Mouse (Mus musculus): Measurements from ENCODE around the gene Armc10. TPM values are rescaled to one million over a fixed set of nuclear protein-coding genes. Genes with fewer than 3 reads are reported as not detected.
"Not testable (repeated sequence)": the region's sequence is repeated elsewhere in the genome, so short reads cannot be mapped to it uniquely, and the experiment has no call there.

Gene Armc10
- polyA plus RNA-seq, 1 experiment: 40.4 TPM

GRCm38 (mm10) chr5:21700934-21701333, 55.3 kb downstream of the Armc10 start:
- Histone ChIP-seq H3K4me1 (ENCODE audit: control insufficient read depth, insufficient read depth, low read length) (no peaks in the 10 kb centered on the region), H3K27ac (ENCODE audit: insufficient read depth, low read length) (no peak overlapping the region), H3K4me3 (ENCODE audit: insufficient read depth, low read length) (peak overlapping the region; percentile 80)
- TF ChIP-seq POLR2A (IDR thresholded peaks at IDR 0.05; ENCODE audit: low read depth, low read length): no peak; the same call in 1 of the 2 replicates

DNA sequence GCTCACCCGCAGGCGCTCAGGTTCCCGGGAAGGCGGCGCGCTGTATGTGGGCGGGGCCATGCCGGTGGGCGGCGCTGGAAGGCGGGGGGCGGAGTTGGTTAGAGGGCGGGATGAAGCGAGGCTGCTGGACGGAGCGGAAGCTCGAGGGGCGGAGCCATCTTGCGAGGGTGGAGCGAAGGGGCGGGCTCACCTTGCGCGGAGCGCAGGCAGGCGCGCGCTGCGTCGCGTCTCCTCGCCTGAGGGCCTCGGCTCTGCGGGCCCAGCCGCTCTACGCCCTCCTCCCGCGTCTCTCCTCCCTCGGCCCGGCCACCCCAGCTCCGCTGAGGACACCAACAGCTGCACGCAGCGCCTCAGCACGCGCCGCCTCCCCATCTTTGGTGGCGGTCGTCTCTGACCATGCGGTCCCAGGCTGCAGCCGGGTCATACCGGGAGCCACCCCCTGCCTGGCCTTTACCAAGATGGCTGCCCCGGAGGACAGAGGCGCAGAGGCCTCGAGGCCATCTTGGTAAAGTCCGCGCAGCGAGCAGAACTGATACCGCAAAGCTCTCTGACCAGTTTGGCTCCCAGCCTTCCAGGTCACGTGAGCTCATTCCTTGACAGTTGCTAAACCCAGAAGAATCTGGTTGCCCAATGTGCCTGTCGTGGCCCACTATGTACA, 55.9 kb downstream of the Armc10 start, which contains the start of gene Napepld:
Gene Napepld, minus strand, starts transcription at position 46 of the 658 bp plus-strand sequence.
- Histone ChIP-seq H3K4me1 (ENCODE audit: control insufficient read depth, insufficient read depth, low read length) (no peaks in the 10 kb centered on the region), H3K4me3 (ENCODE audit: insufficient read depth, low read length) (peak within 1 kb of the TSS; percentile 80), H3K27ac (ENCODE audit: insufficient read depth, low read length) (peak within 1 kb of the TSS; percentile 98)
- TF ChIP-seq CTCF (IDR thresholded peaks at IDR 0.05; ENCODE audit: borderline replicate concordance, insufficient read depth, low read length) (no peak), POLR2A (IDR thresholded peaks at IDR 0.05; ENCODE audit: low read depth, low read length) (peak; percentile 96)

DNA sequence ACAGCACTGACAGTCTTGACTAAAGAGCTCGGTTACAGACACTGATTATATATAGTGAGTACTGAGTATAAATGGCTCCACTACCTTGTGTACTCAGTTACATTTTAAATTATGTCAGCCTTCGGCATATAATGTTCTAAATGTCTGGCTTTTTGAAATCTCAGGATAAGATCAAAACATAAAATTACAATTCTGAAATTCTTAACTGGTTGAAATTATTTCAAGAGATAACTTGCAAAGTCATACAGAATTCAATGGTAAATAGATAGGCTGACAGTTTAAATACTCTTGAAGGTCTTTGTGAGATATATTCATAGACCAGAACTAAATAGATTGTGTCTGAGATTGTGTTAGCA, 56.4 kb downstream of the Armc10 start:
- Histone ChIP-seq H3K27ac (ENCODE audit: insufficient read depth, low read length) (peak overlapping the region; percentile 98), H3K4me3 (ENCODE audit: insufficient read depth, low read length) (peak overlapping the region; percentile 61; the same call in 1 of the 2 replicates), H3K4me1 (ENCODE audit: control insufficient read depth, insufficient read depth, low read length) (no peaks in the 10 kb centered on the region)
- TF ChIP-seq CTCF (IDR thresholded peaks at IDR 0.05; ENCODE audit: borderline replicate concordance, insufficient read depth, low read length) (no peak), POLR2A (IDR thresholded peaks at IDR 0.05; ENCODE audit: low read depth, low read length) (no peak)

DNA sequence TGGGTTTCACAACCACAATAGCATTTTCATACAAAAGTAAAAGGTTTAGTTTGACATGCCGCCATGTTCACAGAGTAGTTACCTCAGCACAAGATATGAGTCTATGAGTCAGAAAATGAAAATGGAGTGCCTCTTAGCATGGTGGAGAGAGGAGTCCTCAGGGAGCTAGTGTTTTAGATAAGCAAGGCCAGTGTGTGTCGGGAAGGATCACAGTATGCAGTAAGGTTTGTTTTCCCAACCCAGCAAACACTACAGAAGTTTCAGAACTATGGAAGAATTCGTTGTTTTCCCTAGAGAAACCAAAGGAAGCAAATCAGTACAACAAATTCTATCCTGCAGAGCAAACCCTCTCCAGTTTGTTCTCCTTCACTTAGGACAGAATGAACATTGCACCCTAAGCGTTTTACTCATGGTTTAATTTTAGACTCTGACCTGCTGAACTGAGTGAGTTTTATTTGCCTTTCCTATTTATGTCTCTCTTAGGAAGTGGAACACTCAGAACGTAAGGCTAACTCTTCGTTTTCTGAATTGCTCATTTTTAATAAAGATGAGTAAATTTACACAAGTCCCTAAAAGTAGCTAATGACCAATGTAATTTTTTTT, 57.4 kb downstream of the Armc10 start:
- H3K4me1 ChIP-seq (ENCODE audit: control insufficient read depth, insufficient read depth, low read length): no peaks in the 10 kb centered on the region
- no peak overlapping the region for H3K27ac ChIP-seq (ENCODE audit: insufficient read depth, low read length)
- TF ChIP-seq POLR2A (IDR thresholded peaks at IDR 0.05; ENCODE audit: low read depth, low read length) (no peak), CTCF (IDR thresholded peaks at IDR 0.05; ENCODE audit: borderline replicate concordance, insufficient read depth, low read length) (no peak)
- no peak overlapping the region for H3K4me3 ChIP-seq (ENCODE audit: insufficient read depth, low read length)

DNA sequence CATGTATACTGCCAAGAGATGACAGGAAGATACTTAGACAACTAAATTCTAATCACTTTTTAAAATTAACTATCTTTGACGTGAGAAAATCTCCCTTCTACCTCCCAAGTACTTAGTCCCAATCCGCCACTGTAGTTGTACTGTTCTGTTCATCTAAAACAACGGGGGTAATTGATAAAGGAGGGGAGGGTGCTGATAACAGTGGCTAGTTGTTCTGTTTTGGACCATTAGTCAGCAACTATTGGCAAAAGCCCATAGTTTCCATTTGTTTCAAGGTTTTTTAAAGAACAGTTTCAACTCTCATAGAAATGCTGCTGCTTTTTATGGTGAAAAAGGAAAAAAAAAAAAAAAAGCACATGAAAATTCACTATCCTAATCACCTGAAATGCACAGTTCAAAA, 58.1 kb downstream of the Armc10 start:
- no peak for TF ChIP-seq POLR2A (IDR thresholded peaks at IDR 0.05; ENCODE audit: low read depth, low read length)
- TF ChIP-seq CTCF (IDR thresholded peaks at IDR 0.05; ENCODE audit: borderline replicate concordance, insufficient read depth, low read length): no peak
- no peaks in the 10 kb centered on the region for H3K4me1 ChIP-seq (ENCODE audit: control insufficient read depth, insufficient read depth, low read length)
- H3K4me3 ChIP-seq (ENCODE audit: insufficient read depth, low read length): no peak overlapping the region
- H3K27ac ChIP-seq (ENCODE audit: insufficient read depth, low read length): no peak overlapping the region

DNA sequence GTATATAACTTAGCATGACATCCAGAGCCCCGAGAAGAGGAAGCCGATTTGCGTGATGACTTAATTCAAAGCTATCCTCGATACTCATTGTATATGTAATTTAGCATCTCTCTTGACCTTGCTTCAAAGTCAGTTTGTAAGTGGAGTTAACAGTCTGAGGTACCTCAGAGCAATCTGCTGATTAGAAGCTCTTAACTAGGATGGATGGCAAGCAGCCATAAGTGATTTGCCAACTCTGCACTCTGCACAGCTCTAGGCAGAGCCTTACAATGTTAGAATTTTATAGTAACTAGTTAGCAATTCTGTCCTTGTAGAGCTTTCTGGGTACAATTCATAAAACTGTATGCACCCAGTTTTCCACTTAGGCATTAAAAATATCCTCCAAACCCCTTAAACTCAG, 60.9 kb downstream of the Armc10 start:
- TF ChIP-seq CTCF (IDR thresholded peaks at IDR 0.05; ENCODE audit: borderline replicate concordance, insufficient read depth, low read length) (no peak), POLR2A (IDR thresholded peaks at IDR 0.05; ENCODE audit: low read depth, low read length) (no peak)
- no peak overlapping the region for H3K4me3 ChIP-seq (ENCODE audit: insufficient read depth, low read length)
- no peaks in the 10 kb centered on the region for H3K4me1 ChIP-seq (ENCODE audit: control insufficient read depth, insufficient read depth, low read length)
- H3K27ac ChIP-seq (ENCODE audit: insufficient read depth, low read length): no peak overlapping the region

- H3K4me1 ChIP-seq (ENCODE audit: control insufficient read depth, insufficient read depth, low read length); H3K4me3 ChIP-seq (ENCODE audit: insufficient read depth, low read length); H3K27ac ChIP-seq (ENCODE audit: insufficient read depth, low read length): not testable (repeated sequence)
Observed at GRCm38 (mm10) chr5:21708011-21708410, 62.4 kb downstream of the Armc10 start.

Other genes with a start within 250 kb of the Armc10 start
- gene Ccdc146, start 221.1 kb upstream of the Armc10 start, polyA plus RNA-seq (2011; ENCODE audit: insufficient read length, low read depth, missing spikeins): not detected in 2 replicates
- gene Fam185a, start 220.9 kb upstream of the Armc10 start, polyA plus RNA-seq (2011; ENCODE audit: insufficient read length, low read depth, missing spikeins): 9.9 and 10.3 TPM in 2 replicates
- 187 and 323 TPM in 2 replicates for gene Lrrc17, start 102.3 kb upstream of the Armc10 start, polyA plus RNA-seq (2011; ENCODE audit: insufficient read length, low read depth, missing spikeins)
- gene Fbxl13, start 179 bp upstream of the Armc10 start, polyA plus RNA-seq (2011; ENCODE audit: insufficient read length, low read depth, missing spikeins): 0.27 TPM in 1 of 2 replicates, not detected in the other
- 1.7 and 1.9 TPM in 2 replicates for gene Napepld, start 55.6 kb downstream of the Armc10 start, polyA plus RNA-seq (2011; ENCODE audit: insufficient read length, low read depth, missing spikeins)
- 78.7 and 107 TPM in 2 replicates for gene Pmpcb, start 91.3 kb downstream of the Armc10 start, polyA plus RNA-seq (2011; ENCODE audit: insufficient read length, low read depth, missing spikeins)
- gene Dnajc2, start 139.4 kb downstream of the Armc10 start, polyA plus RNA-seq (2011; ENCODE audit: insufficient read length, low read depth, missing spikeins): 46.0 and 48.1 TPM in 2 replicates
- gene Psmc2, start 139.5 kb downstream of the Armc10 start, polyA plus RNA-seq (2011; ENCODE audit: insufficient read length, low read depth, missing spikeins): 108 and 127 TPM in 2 replicates
- not detected in 2 replicates for gene Slc26a5, start 219.8 kb downstream of the Armc10 start, polyA plus RNA-seq (2011; ENCODE audit: insufficient read length, low read depth, missing spikeins)